Mouse (Mus musculus) heart, adult 2 months (tissue): ENCODE data around the gene Tex33. TPM values are rescaled to one million over a fixed set of nuclear protein-coding genes. Genes with fewer than 3 reads are reported as not detected.
A peak's percentile ranks its signal among the peaks of the same experiment; 100 is the strongest.

Source experiments
- DNase-seq, 2 experiments: peaks; one replicate each; pipeline ENCODE4 v3.0.0; 2021
- H3K27ac ChIP-seq: fragments of 200-600 bp; 2 replicates; pipeline ENCODE4 v1.8.1; 2022
- H3K27me3 ChIP-seq: fragments of 200-500 bp; 2 replicates; pipeline ENCODE4 v1.6.1; 2012; ENCODE audit warnings: mild to moderate bottlenecking, low read length, inconsistent platforms, mixed read lengths; ENCODE audit not compliant: control insufficient read depth, insufficient read depth
- H3K36me3 ChIP-seq: fragments of 200-500 bp; 2 replicates; pipeline ENCODE4 v1.6.1; 2012; ENCODE audit warnings: low read length, inconsistent platforms; ENCODE audit not compliant: control insufficient read depth, insufficient read depth
- H3K4me1 ChIP-seq: fragments of 200-500 bp; 2 replicates; pipeline ENCODE4 v1.6.1; 2011; ENCODE audit warnings: low read length; ENCODE audit not compliant: control insufficient read depth, insufficient read depth
- H3K4me3 ChIP-seq: fragments of 200-600 bp; 2 replicates; pipeline ENCODE4 v1.8.1; 2022
- H3K79me2 ChIP-seq: fragments of 200-500 bp; replicated peaks from 2 replicates; pipeline ENCODE4 v1.6.1; 2012; ENCODE audit warnings: mild to moderate bottlenecking, inconsistent platforms, low read length, moderate library complexity, mixed read lengths; ENCODE audit not compliant: control insufficient read depth, insufficient read depth
- H3K9ac ChIP-seq: fragments of 200-500 bp; 2 replicates; pipeline ENCODE4 v1.6.1; 2012; ENCODE audit warnings: low read depth, mild to moderate bottlenecking, control low read depth, inconsistent platforms, low read length, mixed read lengths
- CTCF ChIP-seq: fragments of 200-600 bp; IDR thresholded peaks from 2 replicates; pipeline ENCODE4 v1.8.1; 2022; ENCODE audit warnings: antibody characterized with exemption, mild to moderate bottlenecking, moderate library complexity
- EP300 ChIP-seq: fragments of 200-500 bp; IDR thresholded peaks from 2 replicates; pipeline ENCODE4 v1.6.1; 2011; ENCODE audit warnings: low read depth, low read length, control low read depth; ENCODE audit not compliant: insufficient read depth
- POLR2A ChIP-seq: fragments of 200-500 bp; IDR thresholded peaks from 2 replicates; pipeline ENCODE4 v1.6.1; 2011; ENCODE audit warnings: mild to moderate bottlenecking, low read depth, low read length, control low read depth; ENCODE audit not compliant: insufficient read depth
- WGBS: fragments of 180-500 bp; shearing (Covaris S2); methylation state at CpG from one replicate; pipeline ENCODE4 v1.1.7; 2018; 5-methylcytosine and 5-hydroxymethylcytosine counted together
- intact Hi-C: fragments of 180-260 bp; cut with DNase I; formaldehyde crosslinking; loops from one replicate; pipeline ENCODE4 v1.15.1; 2025
- polyA plus RNA-seq: library from polyadenylated mRNA; depleted of rRNA; stranded (reverse); fragments of >200 nt; gene quantifications from 2 replicates; pipeline ENCODE4 v1.2.3, GENCODE M21; 2012
- total RNA-seq, 2 experiments: library from RNA; stranded (reverse); gene quantifications; 2 replicates each; pipeline ENCODE4 v1.2.3; 2021

The Tex33 gene
- total and polyA plus RNA-seq, 3 experiments: 0.43 TPM; not detected in 2

DNA sequence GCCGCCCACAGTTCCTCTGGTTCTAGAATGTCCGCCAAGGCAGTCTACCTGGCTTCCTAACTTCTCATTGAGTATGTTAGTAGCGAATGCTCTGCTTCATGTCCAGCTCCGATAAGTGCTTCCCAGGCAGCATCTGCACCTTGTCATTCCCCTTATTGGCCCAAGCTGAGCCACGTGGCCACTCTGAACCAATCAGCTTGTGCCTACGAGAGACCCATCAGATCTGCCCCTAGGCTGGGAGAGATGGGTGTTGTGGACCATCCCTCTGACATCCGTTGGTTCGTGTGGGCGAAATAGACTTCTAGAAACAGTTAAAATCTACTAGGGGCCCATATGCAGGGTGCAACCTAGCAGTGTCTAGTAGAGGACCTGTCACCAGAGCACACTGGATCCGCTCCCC is 17.9 kb downstream of the Tex33 start:
- TF ChIP-seq EP300 (no peak), POLR2A (no peak), CTCF (no peak)
- WGBS: 86% methylated on average over 10 of the region's 10 CpGs
- no peaks in the 10 kb centered on the region for H3K79me2 ChIP-seq
- intact Hi-C loops: no loop called here
- H3K9ac ChIP-seq: no peak overlapping the region
- no peaks in the 10 kb centered on the region for H3K36me3 ChIP-seq
- H3K4me1 ChIP-seq: no peaks in the 10 kb centered on the region
- H3K27me3 ChIP-seq: no peaks in the 10 kb centered on the region
- no peak overlapping the region for H3K4me3 ChIP-seq
- no peak overlapping the region for H3K27ac ChIP-seq
- no peak for DNase-seq

DNA sequence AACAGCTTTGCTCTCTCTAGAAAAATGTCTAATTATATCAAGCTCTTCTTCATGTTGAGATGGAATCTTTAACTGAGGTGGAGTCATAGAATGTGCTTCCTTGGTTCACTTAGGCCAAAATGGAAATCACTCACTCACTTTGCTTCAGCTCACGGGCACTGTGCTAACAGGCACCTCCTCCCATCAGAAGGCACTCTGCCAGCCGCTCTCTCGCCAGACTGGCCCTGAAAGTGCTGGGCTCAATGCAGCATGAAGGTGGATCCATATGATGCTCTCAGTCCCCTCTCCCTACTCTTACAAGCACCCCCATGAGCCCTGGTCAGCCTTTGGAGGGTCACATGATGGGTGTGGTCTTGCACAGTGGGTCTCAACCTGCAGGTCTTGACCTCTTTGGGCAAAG is 21.5 kb downstream of the Tex33 start:
- WGBS: 52% methylated on average over 3 of the region's 3 CpGs
- Histone ChIP-seq H3K27me3 (no peaks in the 10 kb centered on the region), H3K79me2 (no peaks in the 10 kb centered on the region), H3K4me1 (peaks cover 3% of the 10 kb centered on the region), H3K9ac (no peak overlapping the region), H3K27ac (no peak overlapping the region), H3K36me3 (no peaks in the 10 kb centered on the region), H3K4me3 (no peak overlapping the region)
- DNase-seq: no peak
- intact Hi-C loops: no loop called here
- no peak for TF ChIP-seq POLR2A
- no peak for TF ChIP-seq EP300
- no peak for TF ChIP-seq CTCF

DNA sequence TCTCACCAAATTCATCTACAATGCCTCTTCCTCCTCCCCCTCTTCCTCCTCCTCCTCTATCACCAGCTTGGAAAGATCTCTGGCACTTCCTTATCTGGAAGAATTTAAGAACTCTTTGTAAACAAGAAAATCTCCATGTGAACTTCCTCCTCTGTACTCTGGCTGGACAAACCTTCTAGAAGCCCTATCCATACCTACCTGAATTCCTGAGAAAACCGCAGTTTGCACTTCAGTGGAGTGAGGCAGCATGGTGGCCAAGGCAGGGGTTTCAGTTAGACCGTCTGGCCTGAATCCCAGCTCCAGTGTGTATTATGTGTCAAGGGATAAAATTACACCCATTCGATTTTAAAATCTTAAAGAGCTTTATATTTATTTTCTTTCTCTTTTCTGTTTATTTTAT is 22.9 kb downstream of the Tex33 start:
- no peaks in the 10 kb centered on the region for H3K36me3 ChIP-seq
- no peak overlapping the region for H3K9ac ChIP-seq
- H3K4me3 ChIP-seq: no peak overlapping the region
- no peak for DNase-seq
- TF ChIP-seq CTCF (no peak), POLR2A (no peak), EP300 (no peak)
- 60% methylated on average over 3 of the region's 3 CpGs for WGBS
- intact Hi-C loops: no loop called here
- H3K4me1 ChIP-seq: peaks cover 4% of the 10 kb centered on the region
- no peak overlapping the region for H3K27ac ChIP-seq
- no peaks in the 10 kb centered on the region for H3K27me3 ChIP-seq
- H3K79me2 ChIP-seq: no peaks in the 10 kb centered on the region

DNA sequence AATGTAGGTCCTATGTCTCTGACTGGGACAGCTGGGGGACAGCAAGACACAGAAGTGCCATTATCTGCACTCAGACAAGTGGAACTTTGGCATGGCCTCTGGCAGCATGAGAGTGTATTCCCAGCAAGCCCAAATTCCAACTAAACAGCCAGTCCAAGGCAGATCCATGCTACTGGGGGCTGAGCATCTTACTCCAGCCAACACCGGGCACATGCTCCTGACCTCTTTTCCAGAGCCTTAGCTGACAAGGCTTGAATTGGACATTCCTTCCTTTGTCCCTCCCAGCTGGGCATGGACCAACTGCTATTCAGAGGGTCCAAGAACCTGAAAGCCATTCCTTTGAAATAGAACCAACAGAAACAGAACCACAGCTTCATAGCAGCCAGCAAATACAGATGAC is 26.1 kb downstream of the Tex33 start:
- no peaks in the 10 kb centered on the region for H3K27me3 ChIP-seq
- peaks cover 4% of the 10 kb centered on the region for H3K4me1 ChIP-seq
- no peak overlapping the region for H3K4me3 ChIP-seq
- H3K36me3 ChIP-seq: no peaks in the 10 kb centered on the region
- DNase-seq: no peak
- intact Hi-C loops: loop anchor here (1.0 to 5.0 kb wide), 3 partner anchors 47 to 192 kb away; no protein-coding TSS in a partner anchor
- WGBS: 48% methylated on average over 1 of the region's 1 CpGs
- H3K9ac ChIP-seq: no peak overlapping the region
- no peak for TF ChIP-seq POLR2A
- no peak for TF ChIP-seq EP300
- no peak for TF ChIP-seq CTCF
- H3K79me2 ChIP-seq: no peaks in the 10 kb centered on the region
- no peak overlapping the region for H3K27ac ChIP-seq

DNA sequence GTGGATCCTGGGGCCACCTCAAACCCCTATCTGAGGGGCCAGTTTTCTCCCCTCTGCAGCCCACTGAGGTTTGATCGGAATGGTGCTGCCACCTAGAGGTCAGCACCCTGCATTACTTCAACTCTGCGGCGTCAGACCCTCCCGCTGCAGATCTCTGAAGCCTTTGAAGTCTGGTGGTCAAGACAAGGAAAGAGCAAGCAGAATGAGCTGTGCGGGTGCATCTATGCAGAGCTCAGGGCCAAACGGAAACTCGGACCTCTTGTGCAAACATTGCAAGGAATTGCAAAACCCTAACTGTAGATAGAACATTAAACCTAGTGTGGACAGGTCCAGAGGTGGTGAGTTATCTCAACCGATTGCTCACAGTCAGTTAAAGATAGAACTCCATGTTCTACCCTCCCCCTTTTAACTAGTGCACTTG is 26.8 kb downstream of the Tex33 start:
- intact Hi-C loops: loop anchor here (1.0 to 5.0 kb wide), 3 partner anchors 47 to 192 kb away; no protein-coding TSS in a partner anchor
- peak; percentile 53 to 70 for DNase-seq
- 0 out of 2 replicates have a peak, but pooled peaks have one; percentile 23 for TF ChIP-seq EP300
- TF ChIP-seq CTCF: peak; percentile 98; the same call in 1 of the 2 replicates
- TF ChIP-seq POLR2A: no peak
- H3K27me3 ChIP-seq: no peaks in the 10 kb centered on the region
- no peaks in the 10 kb centered on the region for H3K36me3 ChIP-seq
- H3K4me1 ChIP-seq: peaks cover 4% of the 10 kb centered on the region
- H3K27ac ChIP-seq: no peak overlapping the region
- no peak overlapping the region for H3K9ac ChIP-seq
- no peaks in the 10 kb centered on the region for H3K79me2 ChIP-seq
- H3K4me3 ChIP-seq: no peak overlapping the region
- WGBS: 1% methylated on average over 8 of the region's 8 CpGs

DNA sequence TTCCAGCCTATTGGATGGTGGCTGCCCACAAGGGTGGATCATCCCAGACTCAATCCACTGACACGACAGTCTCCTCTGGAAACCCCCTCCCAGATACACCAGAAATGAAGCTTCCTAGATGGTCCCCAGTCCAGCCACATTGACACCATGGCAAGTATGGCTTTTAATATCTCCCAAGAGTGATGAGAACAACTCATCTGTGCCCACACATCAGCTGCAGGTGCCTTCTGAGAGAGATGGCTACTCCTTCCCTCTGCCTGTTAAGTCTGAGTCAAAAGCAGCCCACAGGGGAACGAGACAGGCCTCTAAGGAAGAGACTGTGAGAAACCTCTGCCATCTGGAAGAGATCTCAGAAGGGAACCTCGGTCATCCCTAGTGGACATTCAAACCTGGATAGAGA is 27.9 kb downstream of the Tex33 start:
- peaks cover 4% of the 10 kb centered on the region for H3K4me1 ChIP-seq
- H3K36me3 ChIP-seq: no peaks in the 10 kb centered on the region
- no peak overlapping the region for H3K4me3 ChIP-seq
- intact Hi-C loops: loop anchor here (5.0 kb wide), 2 partner anchors 46 to 191 kb away; no protein-coding TSS in a partner anchor
- TF ChIP-seq POLR2A (no peak), EP300 (no peak), CTCF (no peak)
- no peaks in the 10 kb centered on the region for H3K27me3 ChIP-seq
- H3K79me2 ChIP-seq: no peaks in the 10 kb centered on the region
- DNase-seq: no peak
- 81% methylated on average over 3 of the region's 3 CpGs for WGBS
- no peak overlapping the region for H3K9ac ChIP-seq
- no peak overlapping the region for H3K27ac ChIP-seq
